Mouse (Mus musculus) C2C12 (cell line): ENCODE results near the gene Smoc2. TPM values are rescaled to one million over a fixed set of nuclear protein-coding genes. Genes with fewer than 3 reads are reported as not detected.

ENCODE experiments used
- H3K27me3 ChIP-seq: one replicate; pipeline ENCODE4 v1.6.1; 2011; ENCODE audit not compliant: control insufficient read depth, insufficient read depth, insufficient read length
- H3K36me3 ChIP-seq: one replicate; pipeline ENCODE4 v1.6.1; 2011; ENCODE audit not compliant: control insufficient read depth, insufficient read depth
- H3K4me3 ChIP-seq: one replicate; pipeline ENCODE4 v1.5.1; 2011; ENCODE audit warnings: mild to moderate bottlenecking, control low read depth; ENCODE audit not compliant: poor library complexity, insufficient read depth, severe bottlenecking
- H3K79me2 ChIP-seq: one replicate; pipeline ENCODE4 v1.6.1; 2011; ENCODE audit not compliant: control insufficient read depth, insufficient read depth
- H3K79me3 ChIP-seq: one replicate; pipeline ENCODE4 v1.6.1; 2011; ENCODE audit warnings: low read depth, control low read depth
- H3ac ChIP-seq: one replicate; pipeline ENCODE3; 2011; ENCODE audit warnings: low read depth; ENCODE audit not compliant: control insufficient read depth, insufficient read length
- CEBPB ChIP-seq: IDR thresholded peaks from one replicate; pipeline ENCODE4 v1.6.1; 2011; ENCODE audit warnings: low read depth, mild to moderate bottlenecking, control low read depth, moderate library complexity
- CTCF ChIP-seq: IDR thresholded peaks from one replicate; pipeline ENCODE4 v1.5.1; 2011; ENCODE audit not compliant: control insufficient read depth, insufficient read depth, insufficient read length
- FOSL1 ChIP-seq: IDR thresholded peaks from one replicate; pipeline ENCODE4 v1.8.0; 2011; ENCODE audit warnings: mild to moderate bottlenecking, low read length; ENCODE audit not compliant: poor library complexity, insufficient read depth, severe bottlenecking
- MAX ChIP-seq: IDR thresholded peaks from one replicate; pipeline ENCODE4 v1.6.1; 2011; ENCODE audit warnings: mild to moderate bottlenecking, control low read depth
- MYOD1 ChIP-seq: IDR thresholded peaks from one replicate; pipeline ENCODE4 v1.6.1; 2011; ENCODE audit warnings: low read depth; ENCODE audit not compliant: control insufficient read depth, insufficient read length
- MYOG ChIP-seq: IDR thresholded peaks from one replicate; pipeline ENCODE4 v1.6.1; 2011; ENCODE audit not compliant: control insufficient read depth, insufficient read length; ENCODE audit errors: extremely low read depth
- USF1 ChIP-seq: IDR thresholded peaks from one replicate; pipeline ENCODE4 v1.6.1; 2011; ENCODE audit warnings: low read depth, mild to moderate bottlenecking, control low read depth, moderate library complexity
- polyA plus RNA-seq: library from polyadenylated mRNA; unstranded; fragments of >200 nt; fragmentation: generic; extraction: Trizol; gene quantifications from one replicate; pipeline ENCODE4 v1.2.1, GENCODE M21; 2012; ENCODE audit warnings: missing spikeins

The Smoc2 gene
- polyA plus RNA-seq, 1 experiment: 69.7 TPM

DNA sequence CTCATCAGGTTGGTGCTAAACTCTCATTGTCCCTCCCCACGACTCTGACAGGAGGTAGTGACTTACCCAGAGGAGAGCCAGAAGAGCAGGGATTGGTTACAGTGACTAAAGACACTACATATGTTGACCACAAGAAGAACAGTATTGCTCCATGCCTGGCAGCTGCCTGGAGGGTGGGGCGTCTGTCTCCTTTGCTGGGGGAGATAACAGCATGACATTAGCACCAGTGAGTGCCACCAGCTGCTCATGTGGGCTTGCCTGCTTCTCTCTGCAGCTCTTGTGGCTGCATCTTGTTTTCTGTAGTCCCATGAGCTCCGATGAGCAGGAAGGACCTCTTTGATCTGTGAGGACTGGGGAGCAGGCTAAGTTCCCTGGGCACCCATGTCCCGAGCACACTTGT, 29.7 kb upstream of the Smoc2 start:
- no peak for TF ChIP-seq CEBPB
- peak; percentile 78 for TF ChIP-seq MYOD1
- Histone ChIP-seq H3K36me3 (no peaks in the 10 kb centered on the region), H3ac (no peak overlapping the region), H3K4me3 (no peak overlapping the region), H3K27me3 (no peaks in the 10 kb centered on the region), H3K79me2 (no peaks in the 10 kb centered on the region), H3K79me3 (no peaks in the 10 kb centered on the region)

GRCm38 (mm10) chr17:14250401-14250800, 28.9 kb upstream of the Smoc2 start:
- Histone ChIP-seq H3ac (no peak overlapping the region), H3K4me3 (no peak overlapping the region), H3K79me3 (no peaks in the 10 kb centered on the region), H3K79me2 (no peaks in the 10 kb centered on the region), H3K36me3 (no peaks in the 10 kb centered on the region), H3K27me3 (no peaks in the 10 kb centered on the region)
- TF ChIP-seq USF1: no peak
- TF ChIP-seq MYOD1: no peak
- TF ChIP-seq CEBPB: no peak
- no peak for TF ChIP-seq MAX
- no peak for TF ChIP-seq CTCF
- TF ChIP-seq MYOG: no peak
- no peak for TF ChIP-seq FOSL1

- H3K79me3 ChIP-seq: no peaks in the 10 kb centered on the region
- no peak overlapping the region for H3ac ChIP-seq
- TF ChIP-seq MYOG (no peak), USF1 (no peak), FOSL1 (no peak)
- H3K36me3 ChIP-seq: no peaks in the 10 kb centered on the region
- H3K79me2 ChIP-seq: no peaks in the 10 kb centered on the region
- H3K4me3 ChIP-seq: no peak overlapping the region
- no peaks in the 10 kb centered on the region for H3K27me3 ChIP-seq
Measured at GRCm38 (mm10) chr17:14252456-14252855, 26.9 kb upstream of the Smoc2 start.

DNA sequence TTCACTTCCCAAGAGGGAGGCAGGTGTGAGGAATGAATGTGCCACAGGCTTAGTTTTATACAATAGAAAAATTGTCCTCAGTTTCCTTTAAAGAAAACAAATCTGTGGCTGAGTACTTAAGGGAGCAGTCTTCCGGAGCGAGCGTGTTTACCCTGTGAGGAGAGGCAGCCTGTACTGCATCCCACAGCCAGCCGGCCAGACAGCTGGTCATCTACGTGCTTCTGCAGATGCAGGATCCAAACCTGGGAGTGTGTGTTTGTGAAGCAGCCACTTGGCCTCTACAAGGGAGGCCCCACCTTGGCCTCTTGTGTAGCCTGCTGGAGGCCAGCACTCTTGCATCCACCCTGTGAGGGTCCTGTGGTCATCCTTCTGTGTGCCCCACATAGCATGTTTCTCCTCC, 24.7 kb upstream of the Smoc2 start:
- H3K36me3 ChIP-seq: no peaks in the 10 kb centered on the region
- no peaks in the 10 kb centered on the region for H3K27me3 ChIP-seq
- H3ac ChIP-seq: no peak overlapping the region
- H3K4me3 ChIP-seq: no peak overlapping the region
- H3K79me3 ChIP-seq: no peaks in the 10 kb centered on the region
- TF ChIP-seq MYOG (no peak), CTCF (no peak), USF1 (no peak), FOSL1 (no peak), MAX (no peak), MYOD1 (no peak)
- no peaks in the 10 kb centered on the region for H3K79me2 ChIP-seq

DNA sequence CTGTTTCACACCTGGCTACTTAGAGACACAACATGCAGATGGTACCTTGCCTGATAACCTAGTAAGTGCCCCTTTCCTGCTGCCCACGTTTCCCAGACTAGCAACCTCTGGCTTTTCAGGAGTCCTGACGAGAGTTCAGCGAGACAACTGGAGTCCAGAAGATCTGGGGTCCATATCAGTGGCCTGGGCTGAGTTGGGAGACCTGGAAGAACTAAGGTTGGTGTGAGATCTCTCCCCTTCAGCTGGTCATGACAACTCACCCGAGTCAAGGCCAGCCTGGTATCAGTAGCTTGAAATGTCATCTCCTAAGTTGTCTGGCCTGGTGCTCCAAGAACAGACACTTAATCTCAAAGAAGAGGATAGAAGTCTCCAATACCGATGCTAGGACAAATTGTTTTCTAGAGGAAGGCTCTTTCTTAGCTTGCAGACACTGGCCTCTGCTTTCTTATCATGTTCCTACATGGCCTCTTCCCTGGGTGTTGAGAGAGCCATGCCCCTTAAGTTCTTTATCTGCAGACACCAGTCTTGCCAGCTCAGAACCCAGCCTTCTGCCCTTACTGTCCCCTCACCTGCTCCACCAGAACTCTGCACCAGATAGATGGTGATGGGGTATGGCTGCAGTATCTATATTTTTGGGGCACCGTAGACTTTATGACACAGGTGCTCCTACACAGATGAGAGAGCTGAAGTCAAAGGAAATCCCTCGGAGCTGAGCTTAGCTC, 21.3 kb upstream of the Smoc2 start:
- no peaks in the 10 kb centered on the region for H3K79me2 ChIP-seq
- H3K79me3 ChIP-seq: no peaks in the 10 kb centered on the region
- TF ChIP-seq FOSL1: no peak
- no peak for TF ChIP-seq MYOG
- TF ChIP-seq USF1: no peak
- no peak for TF ChIP-seq MYOD1
- no peak for TF ChIP-seq CEBPB
- no peak for TF ChIP-seq CTCF
- no peak for TF ChIP-seq MAX
- H3K27me3 ChIP-seq: no peaks in the 10 kb centered on the region
- no peak overlapping the region for H3K4me3 ChIP-seq
- no peak overlapping the region for H3ac ChIP-seq
- no peaks in the 10 kb centered on the region for H3K36me3 ChIP-seq

DNA sequence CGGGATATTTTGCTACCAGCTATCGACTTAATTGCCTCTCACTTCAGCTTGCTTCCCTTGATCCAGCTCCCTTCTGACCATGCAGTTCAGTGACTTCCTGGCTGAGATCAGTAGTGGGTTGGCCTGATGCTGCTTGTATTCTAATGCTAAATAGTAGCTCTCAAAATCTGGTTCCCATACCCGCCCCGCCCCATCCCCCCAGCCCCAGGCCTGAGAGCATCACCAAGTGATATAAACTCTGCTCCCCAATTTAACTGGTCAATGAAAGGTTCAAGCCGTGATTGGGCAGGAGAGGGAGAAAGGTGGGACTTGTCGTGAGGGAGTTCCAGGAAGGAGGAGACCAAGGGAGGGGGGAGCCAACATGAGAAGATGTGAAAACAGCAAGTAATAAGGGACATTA, 20.4 kb upstream of the Smoc2 start:
- no peaks in the 10 kb centered on the region for H3K79me2 ChIP-seq
- H3K79me3 ChIP-seq: no peaks in the 10 kb centered on the region
- H3ac ChIP-seq: no peak overlapping the region
- H3K4me3 ChIP-seq: no peak overlapping the region
- no peaks in the 10 kb centered on the region for H3K27me3 ChIP-seq
- TF ChIP-seq MYOD1 (no peak), MYOG (no peak), FOSL1 (no peak), CEBPB (no peak)
- no peaks in the 10 kb centered on the region for H3K36me3 ChIP-seq
